Mouse (Mus musculus) thymus, adult 2 months (tissue): ENCODE data around the gene R3hcc1l.

ENCODE experiments used
- CTCF ChIP-seq: fragments of 200-500 bp; IDR thresholded peaks from 2 replicates; pipeline ENCODE4 v1.5.1; 2012; ENCODE audit warnings: mild to moderate bottlenecking, control low read depth, low read length, moderate library complexity, borderline replicate concordance; ENCODE audit not compliant: control insufficient read depth, poor library complexity, insufficient read depth; ENCODE audit errors: extremely low read depth
- POLR2A ChIP-seq: fragments of 200-500 bp; IDR thresholded peaks from 2 replicates; pipeline ENCODE4 v1.6.1; 2012; ENCODE audit warnings: mild to moderate bottlenecking, low read length, control low read depth, moderate library complexity; ENCODE audit not compliant: control insufficient read depth, poor library complexity, insufficient read depth; ENCODE audit errors: extremely low read depth

DNA sequence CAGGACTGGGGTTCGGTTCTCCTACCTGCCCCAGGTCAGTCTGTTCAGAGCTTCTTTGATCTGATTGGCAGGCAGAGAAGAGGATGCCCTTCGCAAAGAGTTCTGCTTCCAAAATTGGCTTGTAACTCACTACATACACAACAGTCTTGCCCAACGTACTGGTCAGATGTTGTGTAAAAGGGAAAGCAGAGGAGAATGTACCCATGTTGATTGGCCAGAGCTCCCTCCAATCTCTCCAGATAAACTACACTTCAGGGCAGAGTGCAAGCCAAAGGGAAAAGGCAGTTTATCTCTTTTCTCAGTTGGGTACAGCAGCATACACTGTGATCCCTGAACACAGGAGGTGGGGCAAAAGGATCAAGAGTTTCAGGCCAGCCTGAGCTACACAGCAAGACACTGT is 31.3 kb upstream of the R3hcc1l start:
- TF ChIP-seq CTCF: no peak
- TF ChIP-seq POLR2A: no peak
